Mouse (Mus musculus) skeletal muscle tissue, adult 2 months (tissue): ENCODE data around the gene Prm3.
A peak's percentile ranks its signal among the peaks of the same experiment; 100 is the strongest.
"Not testable (repeated sequence)": the region's sequence is repeated elsewhere in the genome, so short reads cannot be mapped to it uniquely, and the experiment has no call there.

Experiments
- DNase-seq: peaks from one replicate; pipeline ENCODE4 v3.0.0-alpha.2; 2012; ENCODE audit warnings: low read depth, low spot score

Prm3 gene

DNA sequence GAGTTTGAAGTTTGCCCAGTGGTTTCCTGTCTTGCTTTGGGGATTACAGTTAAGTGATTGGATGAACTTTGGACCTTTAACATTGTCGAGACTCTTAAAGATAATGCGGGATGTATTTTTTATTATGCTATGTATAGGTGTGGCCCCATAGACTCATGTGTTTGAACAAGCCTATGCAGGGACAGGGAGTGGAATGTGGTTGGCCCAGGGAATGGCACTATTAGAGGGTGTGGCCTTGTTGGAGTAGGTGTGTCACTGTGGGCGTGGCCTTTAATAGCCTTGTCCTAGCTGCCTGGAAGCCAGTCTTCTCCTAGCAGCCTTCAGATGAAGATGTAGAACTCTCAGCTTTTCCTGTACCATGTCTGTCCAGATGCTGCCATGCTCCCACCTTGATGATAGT is 11.7 kb upstream of the Prm3 start:
- DNase-seq, result not testable (repeated sequence)

DNA sequence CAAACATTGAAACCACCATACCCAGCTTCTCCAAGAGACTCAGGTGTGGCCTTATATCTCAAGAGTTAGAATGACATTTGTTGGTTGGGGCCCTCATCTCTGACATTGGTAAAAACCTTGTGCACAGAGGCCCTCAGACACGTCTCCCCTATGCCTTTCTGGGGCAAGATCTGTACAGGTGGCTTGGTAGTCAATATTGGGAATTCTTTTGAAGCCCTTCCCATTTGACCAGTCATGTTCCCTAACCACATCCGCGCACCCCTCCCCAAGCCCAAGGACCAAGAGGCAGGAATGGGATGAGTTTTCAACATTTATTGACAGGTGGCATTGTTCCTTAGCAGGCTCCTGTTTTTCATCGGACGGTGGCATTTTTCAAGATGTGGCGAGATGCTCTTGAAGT is 5.3 kb upstream of the Prm3 start, which contains the start of gene Prm2:
Gene Prm2 (minus strand): TSS at position 101 of the 400 bp plus-strand sequence.
- no peak for DNase-seq

DNA sequence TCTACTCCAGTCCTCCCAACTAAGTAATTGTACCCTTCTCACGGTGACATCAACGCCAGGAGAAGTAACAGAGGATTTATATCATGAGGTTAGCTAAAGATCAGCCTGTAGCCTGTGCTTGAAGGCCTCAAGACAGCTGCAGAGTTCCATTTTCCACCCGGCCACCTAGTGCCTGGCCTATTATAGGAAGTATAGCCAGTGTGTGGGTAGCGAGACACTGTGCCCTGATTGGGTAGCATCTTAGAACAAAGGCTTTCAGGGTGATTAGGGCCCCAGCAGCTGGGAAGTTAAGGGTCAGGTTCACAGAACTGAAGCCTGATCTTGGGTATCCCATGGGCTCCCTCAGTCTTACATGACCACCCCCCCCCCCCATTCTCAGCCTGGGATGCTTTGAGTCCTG is 1.8 kb downstream of the Prm3 start:
- DNase-seq, result no peak

DNA sequence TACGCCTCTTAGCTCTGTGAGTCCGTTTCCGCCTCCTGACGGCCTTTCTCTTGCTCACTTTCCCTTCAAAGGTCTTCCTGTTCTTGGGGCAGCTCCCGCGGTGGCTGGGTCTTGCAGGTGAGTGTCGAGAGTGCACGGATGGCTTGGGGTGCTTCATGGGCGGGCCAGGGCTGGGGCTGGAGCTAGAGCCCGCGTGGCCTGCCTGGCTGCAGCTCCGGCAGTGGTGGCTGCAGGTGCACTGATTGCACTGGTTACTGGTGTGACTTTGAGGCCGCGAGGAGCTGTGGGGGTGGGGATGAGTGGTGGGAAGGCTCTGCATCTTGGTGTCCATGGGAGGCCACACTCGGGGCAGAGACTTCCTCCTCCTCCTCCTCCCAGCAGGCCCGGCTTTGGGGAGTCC is 2.4 kb downstream of the Prm3 start, which contains the start of gene Tnp2:
Gene Tnp2 (minus strand): TSS at position 390 of the 400 bp plus-strand sequence.
- no peak for DNase-seq

DNA sequence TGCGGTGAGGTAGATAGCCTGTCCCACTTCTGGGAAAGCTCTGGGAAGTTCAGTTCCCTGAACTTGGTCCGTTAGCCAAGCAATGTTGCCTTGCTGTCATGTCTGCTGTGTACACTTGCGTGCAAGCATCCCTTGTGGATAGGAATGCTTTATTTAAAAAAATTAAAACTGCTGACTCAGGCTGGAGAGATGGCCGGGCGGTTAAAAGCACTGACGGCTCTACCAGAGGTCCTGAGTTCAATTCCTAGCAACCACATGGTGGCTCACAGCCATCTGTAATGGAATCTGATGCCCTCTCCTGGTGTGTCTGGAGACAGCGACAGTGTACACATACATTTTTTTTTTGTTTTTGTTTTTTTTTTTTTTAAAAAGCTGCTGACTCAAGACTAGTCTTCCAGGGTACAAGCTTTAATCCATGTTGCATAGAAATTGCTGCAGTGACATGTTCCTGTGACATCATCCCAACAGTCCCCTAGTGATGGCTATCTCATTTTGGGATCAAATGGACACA is 3.1 kb downstream of the Prm3 start:
- DNase-seq, result no peak

DNA sequence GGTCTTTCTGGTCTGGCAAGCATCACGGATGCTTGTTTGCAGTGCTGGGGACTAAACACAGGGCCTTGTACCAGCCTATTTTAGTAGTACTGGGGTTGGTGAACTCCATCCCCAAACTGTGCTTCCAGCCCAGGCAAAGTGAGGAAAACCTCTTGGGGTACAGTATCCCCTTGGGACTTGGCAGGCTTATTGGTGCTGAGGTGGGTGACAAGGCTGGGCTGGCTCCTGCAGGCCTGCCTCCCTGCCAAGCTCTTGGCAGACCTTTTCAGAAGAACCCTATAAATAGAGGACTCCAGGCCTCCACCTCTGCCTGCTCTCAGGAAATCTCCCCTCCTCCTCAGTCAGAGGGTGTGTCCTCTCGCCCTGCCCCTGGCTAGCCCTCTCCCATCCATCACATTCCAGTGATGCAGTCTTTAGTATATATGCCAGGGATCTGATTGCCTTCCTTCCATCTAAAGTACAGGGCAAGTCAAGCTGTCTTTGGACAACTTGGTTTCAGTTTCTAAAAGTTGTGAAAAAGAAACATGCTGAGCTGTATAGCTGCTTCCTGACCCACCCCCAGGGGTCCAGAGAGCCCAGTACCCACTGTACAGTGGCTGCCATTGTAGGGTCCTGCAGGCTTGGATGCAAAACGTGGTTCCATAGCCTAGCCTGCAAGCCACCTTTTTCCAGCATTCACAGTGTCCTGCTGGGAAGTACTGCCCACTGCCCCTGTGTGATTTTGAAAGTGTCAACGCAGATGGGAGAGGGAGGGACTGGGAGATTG is 3.7 kb downstream of the Prm3 start:
- DNase-seq, result peak; percentile 74

DNA sequence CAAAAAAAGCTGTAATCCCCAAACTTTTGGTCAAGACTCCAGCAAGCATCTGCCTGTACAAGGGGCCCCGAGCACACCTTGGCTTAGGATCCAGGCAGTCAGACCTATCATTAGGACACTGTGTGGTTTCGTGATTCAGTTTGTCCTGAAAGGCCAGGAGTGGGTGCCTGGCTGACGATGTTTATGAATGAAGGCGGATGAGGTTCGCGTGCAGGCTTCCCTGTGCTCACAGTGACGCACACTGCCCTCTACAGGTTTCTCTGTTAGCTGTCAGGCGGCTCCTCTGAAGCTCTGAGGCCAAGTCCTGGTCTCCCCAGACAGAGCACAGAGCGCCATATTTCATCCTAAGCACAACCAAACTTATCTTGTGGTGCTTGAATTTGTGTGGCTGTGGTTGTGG is 4.4 kb downstream of the Prm3 start:
- DNase-seq, result peak; percentile 86

DNA sequence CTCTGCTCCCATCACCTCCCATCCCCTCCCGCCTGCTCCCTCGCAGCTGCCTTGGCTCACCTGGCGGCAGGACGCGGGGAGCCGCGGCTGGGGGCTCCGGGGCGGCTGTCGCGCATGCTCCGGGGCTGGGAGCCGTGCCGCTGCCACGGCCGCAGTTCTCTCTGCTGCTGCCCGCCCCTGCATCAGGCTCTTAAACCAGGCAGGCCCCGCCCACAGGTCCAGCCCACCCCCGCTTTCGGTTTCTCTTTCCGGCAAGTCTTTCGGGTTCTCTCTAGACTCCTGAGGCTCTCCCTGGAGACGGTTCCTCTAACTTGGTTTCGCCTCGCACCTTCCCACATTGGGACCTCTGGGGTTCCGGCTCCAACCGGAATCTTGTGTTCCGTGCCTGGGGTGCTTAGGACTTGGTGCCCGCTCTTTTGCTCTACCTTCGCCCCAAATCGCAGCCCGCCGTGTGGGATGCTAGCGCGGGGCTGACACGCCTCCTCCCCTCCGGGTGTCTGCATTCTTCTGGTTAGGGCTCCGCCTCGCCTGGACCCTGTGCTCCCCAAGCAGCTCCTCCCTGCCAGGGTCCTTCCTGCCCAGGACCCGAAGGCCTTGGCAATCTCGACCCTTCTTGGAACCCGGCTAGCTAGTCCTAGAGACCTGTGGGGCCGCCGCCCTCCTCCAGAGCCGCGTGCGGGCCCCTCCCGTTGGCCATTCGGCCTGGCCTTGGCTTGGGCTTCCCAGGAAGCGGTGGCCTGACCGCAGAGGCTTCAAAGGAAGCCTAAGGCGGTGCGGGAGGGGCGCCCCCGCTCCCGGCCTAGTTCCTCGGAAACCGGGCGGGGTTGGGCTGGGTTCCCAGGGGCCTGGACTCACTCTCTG is 5.1 kb downstream of the Prm3 start, which contains the start of gene Socs1:
Gene Socs1 (minus strand): TSS at position 166 of the 861 bp plus-strand sequence.
- peak; percentile 92 for DNase-seq

DNA sequence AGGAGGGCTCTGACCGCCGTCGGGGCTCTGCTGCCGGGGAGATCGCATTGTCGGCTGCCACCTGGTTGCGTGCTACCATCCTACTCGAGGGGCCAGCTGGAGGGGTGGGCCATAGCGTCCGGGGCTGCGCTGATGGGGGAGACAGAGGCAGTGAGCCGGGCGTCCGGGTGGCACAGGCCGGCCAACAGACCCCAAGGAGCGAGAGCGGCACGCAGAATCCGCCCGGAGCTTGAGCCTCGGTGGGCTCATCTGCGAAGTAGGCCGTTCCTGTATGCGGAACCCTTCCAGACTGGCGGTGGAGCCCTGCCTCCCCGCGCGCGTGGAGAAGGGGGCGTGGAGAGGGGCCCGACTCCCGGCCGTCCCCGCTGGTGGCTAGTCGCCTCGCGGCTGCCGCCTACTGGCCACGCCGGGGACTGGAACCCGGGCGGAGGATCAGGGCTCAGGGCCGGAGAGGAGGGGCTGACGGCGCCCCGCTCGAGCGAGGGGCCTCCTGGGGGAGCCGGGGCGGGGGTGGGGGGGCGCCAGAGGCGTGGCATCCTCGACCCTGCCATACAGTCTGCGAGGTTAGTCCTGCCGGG is 5.8 kb downstream of the Prm3 start:
- DNase-seq, result peak; percentile 77

DNA sequence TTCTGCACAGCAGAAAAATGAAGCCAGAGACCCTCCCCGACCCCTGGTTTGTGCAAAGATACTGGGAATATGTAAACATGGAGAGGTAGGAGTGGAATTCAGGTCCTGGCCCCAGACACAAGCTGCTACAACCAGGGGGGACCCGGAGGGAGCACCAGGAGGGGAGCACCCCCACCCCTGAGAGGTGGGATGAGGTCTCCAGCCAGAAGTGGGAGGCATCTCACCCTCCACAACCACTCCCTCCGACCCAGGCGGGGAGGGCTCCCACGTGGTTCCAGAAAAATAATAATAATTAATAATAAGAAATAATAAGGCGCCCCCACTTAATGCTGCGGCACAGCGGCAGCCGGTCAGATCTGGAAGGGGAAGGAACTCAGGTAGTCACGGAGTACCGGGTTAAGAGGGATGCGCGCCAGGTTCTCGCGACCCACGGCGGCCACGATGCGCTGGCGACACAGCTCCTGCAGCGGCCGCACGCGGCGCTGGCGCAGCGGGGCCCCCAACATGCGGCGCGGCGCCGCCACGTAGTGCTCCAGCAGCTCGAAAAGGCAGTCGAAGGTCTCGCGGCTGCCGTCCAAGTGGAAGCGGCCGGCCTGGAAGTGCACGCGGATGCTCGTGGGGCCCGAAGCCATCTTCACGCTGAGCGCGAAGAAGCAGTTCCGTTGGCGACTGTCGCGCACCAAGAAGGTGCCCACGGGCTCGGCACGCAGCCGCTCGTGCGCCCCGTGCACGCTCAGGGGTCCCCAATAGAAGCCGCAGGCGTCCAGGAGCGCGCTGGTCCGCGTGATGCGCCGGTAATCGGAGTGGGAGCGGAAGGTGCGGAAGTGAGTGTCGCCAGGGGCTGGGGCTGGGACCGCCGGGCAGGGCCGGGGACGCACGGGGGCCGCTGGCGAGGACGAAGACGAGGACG is 6.6 kb downstream of the Prm3 start:
- no peak for DNase-seq

DNA sequence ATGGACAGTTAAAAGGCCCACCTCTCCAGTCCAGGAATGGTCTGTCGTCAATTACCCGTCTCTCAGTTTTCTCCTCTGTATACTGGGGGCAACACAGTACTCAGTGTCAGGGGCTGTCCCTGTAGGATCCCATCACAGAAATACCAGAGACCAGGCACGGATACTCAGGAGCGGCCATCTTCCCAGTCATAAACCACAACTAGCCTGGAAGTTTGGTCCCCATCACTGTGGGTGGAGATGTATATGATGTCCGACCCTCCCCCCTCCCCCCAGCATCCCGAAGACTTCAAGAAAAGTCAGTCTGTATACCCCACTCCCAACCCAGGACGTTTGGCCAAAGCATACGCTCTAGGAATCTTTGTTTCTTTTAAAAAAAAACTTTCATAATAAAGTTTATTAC is 7.3 kb downstream of the Prm3 start:
- no peak for DNase-seq

DNA sequence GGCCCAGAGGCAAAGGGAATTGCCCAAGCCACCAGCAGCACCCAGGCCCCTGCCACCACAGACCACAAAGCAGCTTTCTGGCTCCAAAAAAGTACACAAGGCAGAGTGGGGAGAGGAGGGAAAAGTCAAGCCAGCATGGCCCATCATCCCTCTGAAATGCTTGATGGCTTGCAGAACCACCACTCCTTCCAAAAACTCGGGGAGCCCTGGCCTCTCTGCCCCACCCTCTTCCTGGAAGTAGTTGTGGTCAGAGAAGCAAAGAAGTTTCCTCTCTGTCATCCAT is 7.6 kb downstream of the Prm3 start:
- no peak for DNase-seq

DNA sequence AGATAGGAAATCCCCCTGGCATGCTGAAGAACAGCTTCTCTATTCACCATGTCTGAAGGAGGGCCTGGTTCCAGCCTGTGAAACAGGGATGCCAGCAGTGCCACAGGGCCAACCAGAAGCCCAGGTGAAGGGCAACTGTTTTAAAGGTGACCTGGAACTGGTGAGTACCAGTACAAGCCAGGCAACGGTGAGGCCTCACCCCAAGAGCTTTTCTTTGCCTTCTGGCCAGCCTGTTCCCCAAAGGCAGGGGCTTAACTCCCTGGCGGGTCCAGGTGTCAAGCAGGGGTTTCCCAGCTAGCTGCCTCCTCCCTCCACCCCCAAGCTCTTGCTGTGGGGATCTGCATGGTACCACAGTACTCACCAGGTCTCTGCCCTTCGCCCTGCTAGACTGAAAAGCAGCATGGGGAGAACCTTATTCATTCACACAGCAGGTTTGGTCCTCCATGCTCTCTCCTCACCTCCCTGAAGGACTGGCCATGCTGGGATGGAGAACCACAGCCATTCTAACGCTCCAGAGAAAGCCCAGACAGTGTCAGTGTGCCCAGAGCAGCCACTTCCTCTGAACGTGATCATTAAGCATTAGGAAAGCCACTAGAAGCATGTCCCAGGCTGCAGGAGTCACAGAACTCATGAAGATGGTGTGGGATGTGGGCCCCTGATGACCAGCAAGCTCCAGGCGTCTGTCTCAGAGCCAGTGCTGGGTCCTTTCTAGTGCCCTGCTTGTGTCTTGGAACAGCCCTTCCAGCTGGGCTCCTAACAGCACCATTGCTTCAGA is 8.2 kb downstream of the Prm3 start:
- DNase-seq, result no peak

DNA sequence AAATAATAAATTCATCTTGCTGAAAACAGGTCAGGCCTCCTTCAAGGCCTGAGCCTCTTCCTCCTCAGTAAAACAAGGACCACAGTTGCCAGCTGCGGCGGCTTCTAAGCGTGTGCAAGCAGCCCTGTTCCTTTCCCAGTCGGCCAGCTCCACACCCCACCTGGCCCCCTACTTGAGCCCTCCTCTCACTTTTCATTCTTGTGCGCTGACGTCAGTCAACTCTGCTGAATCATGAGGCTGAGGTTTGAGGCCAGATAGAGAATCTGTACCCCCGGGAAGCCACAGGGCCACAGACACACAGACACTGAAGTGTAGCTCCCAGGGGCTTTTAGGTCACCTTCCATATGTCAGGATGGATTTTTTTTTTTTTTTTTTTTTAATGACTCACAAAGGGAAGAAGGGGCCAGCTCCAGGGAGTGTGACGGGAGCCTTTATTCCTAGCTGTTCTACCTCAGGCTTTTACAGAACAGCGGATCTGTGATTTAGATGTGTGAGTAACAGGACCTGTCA is 8.8 kb downstream of the Prm3 start:
- DNase-seq, result no peak

DNA sequence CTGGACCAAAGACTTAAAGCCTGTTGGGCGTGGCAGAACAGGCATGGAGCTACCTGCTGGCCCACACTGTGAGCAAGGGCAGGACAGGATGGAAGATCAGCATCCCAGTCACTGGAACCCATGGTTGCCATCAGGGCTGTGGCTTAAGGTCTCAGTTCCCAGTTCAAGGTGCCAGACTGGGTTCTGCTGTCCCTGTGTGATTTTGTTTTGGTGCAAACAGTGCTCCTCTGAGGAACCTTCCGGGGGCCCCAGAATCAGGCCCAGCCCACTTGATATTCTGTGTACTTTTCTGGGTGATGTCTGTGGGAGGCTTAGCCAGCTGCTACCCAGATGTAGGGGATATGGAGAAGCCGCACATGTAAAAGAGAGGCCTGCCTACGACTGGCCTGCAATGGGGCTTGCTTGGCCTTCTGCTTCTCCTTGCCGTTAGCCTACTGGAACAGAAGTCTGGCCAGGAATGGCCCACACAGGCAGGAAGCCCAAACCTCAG is 10.0 kb downstream of the Prm3 start:
- DNase-seq, result no peak

DNA sequence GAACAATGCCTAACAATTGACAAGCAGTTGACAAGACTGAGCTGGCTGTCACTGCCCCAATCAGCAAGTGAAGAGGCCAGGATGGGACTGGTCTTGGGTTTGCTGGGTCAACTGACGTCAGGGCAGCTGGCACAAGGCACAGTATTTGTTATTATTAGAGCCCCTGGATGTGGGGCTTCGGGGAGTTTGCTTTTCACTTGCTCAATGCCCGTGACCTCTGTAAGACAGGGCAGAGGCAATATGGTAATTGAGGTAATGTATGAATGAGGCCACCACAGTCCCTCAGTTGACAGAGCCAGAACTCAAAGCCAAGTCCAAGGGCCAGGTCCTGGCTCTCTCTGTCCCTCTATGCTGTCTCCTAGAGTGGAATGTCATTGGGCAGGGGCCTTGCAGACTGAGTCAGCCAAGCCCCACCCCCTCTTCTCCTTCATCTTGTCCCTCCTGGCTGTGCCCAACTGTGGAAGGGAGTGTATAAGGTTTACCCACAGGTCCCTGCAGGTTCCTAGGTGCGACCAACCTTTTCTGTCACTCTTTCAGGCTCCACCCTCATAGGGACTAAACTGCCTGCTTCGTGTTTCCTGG is 13.0 kb downstream of the Prm3 start:
- DNase-seq, result no peak

DNA sequence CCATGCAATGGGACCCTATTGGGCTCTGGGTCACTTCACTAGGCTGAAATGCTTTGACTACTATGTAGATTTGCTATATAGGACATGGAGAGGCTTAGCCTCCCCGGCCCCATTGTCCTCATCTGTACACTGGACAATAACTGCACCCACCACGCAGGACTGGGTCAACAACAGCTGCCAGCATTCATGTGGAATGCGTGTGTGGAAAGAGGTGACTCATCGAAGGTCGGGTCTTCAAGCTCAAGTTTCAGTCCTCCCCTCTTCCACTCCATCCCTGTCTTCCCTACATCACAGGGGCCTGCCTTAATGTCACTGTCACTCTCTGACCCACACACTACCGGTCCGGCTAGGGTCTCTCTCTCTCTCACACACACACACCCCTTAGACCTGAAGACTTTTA is 14.4 kb downstream of the Prm3 start:
- no peak for DNase-seq

DNA sequence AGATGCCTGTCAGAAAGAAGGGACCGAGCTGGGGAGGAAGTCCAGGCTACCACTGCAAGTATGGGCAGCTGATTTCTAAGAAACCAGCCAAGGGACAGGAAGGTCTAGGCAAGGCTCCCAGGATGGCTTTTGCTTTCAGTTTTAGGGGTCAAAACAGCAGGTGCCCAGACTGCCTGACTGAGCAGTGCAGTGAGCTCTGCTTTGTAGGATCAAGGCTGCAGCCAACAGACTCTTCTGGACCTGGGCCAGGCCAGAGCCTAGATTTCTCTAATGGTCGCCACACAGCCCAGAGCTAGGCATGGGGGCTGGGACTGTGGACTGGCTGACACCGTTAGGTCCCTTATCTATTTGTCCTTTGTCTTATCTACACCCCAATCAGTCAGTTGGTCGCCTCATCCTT is 16.0 kb downstream of the Prm3 start:
- no peak for DNase-seq

DNA sequence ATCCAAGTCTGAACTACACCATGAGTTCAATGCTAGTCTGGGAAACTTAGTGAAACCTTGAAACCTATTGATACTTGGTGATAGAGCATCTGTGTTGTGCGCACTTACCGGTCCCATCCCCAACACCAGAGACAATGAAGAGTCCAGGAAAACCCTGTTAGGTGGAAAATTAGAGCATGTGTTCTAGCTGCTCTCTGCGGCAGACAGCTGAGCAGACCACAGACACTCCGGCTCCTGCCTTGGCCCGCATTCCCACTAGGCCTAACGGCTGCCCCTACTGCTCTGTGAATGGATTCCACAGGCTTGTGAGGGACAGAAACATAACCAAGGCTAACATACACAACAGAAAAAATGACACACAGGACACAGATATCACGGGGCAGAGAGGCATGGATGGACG is 17.2 kb downstream of the Prm3 start:
- DNase-seq, result no peak
